Mouse (Mus musculus) R1 (cell line): Measurements from ENCODE around the gene Eif3b.

Experiments
- DNase-seq: peaks from one replicate; pipeline ENCODE4 v3.0.0-alpha.2; 2018; ENCODE audit warnings: low read depth, low spot score

Eif3b gene

GRCm38 (mm10) chr5:140481458-140481857 lies 62.3 kb downstream of the Eif3b start:
- DNase-seq, result no peak

- no peak for DNase-seq
Measured at GRCm38 (mm10) chr5:140491142-140491541, 72.0 kb downstream of the Eif3b start.

- DNase-seq, result peak; percentile 87
Measured at GRCm38 (mm10) chr5:140492684-140493233, 73.6 kb downstream of the Eif3b start.
